In genomic region chr12:85298127-85298834, GRCm38 (mm10) we compare ENCODE assay signal across 19 mouse cellular contexts. TPM values are rescaled to one million over a fixed set of nuclear protein-coding genes. Genes with fewer than 3 reads are reported as not detected.
DNase-seq lines count a peak whose midpoint lies in the region; ATAC-seq and TF ChIP-seq lines count a peak whose summit lies in the region.
"Had no signal": no experiment of that assay in that cellular context is flagged by ENCODE, and none has a peak within 500 bp of the region (broad histone marks: within the 10 kb centered on the region; RNA-seq: fewer than 3 reads in every experiment).

No protein-coding gene starts in this region.

- no peak for TF ChIP-seq POLR2A in kidney, adult 2 months (IDR thresholded peaks at IDR 0.05; ENCODE audit: low read depth, low read length)

- peaks cover 19% of the 10 kb centered on the region for H3K4me1 ChIP-seq in kidney, adult 2 months (ENCODE audit: control insufficient read depth, insufficient read depth, low read length)
- peaks cover 17% of the 10 kb centered on the region for H3K4me1 ChIP-seq in kidney, embryonic 14.5 days (ENCODE audit: control insufficient read depth, insufficient read depth, low read length)
- peaks cover 33% of the 10 kb centered on the region for H3K4me1 ChIP-seq in limb, embryonic 15.5 days
- H3K4me1 ChIP-seq: forebrain, embryonic 12.5 days; midbrain, embryonic 12.5 days had no signal

- no peak for TF ChIP-seq CTCF in kidney, adult 2 months (conservative IDR thresholded peaks at IDR 0.05; ENCODE audit: insufficient read depth, insufficient read length, low read depth, low read length)

- H3K9ac ChIP-seq in kidney, embryonic 14.5 days (ENCODE audit: low read depth, low read length) = no peak overlapping the region
- H3K9ac ChIP-seq in limb, embryonic 15.5 days = no peak overlapping the region
- H3K9ac ChIP-seq: forebrain, embryonic 12.5 days; liver, embryonic 14.5 days; midbrain, embryonic 12.5 days; neural tube, embryonic 13.5 days; stomach, embryonic 15.5 days had no signal

- no peaks in the 10 kb centered on the region for H3K27me3 ChIP-seq in kidney, adult 2 months (replicated peaks; ENCODE audit: control insufficient read depth, insufficient read depth, low read length)
- no peaks in the 10 kb centered on the region for H3K27me3 ChIP-seq in kidney, embryonic 14.5 days (ENCODE audit: control insufficient read depth, insufficient read depth, low read length)
- no peaks in the 10 kb centered on the region for H3K27me3 ChIP-seq in limb, embryonic 15.5 days
- H3K27me3 ChIP-seq: CH12.LX; forebrain, embryonic 12.5 days; midbrain, embryonic 12.5 days; neural tube, embryonic 13.5 days; Patski; stomach, embryonic 15.5 days had no signal

- peak overlapping the region; percentile 27; the same call in 1 of the 2 replicates for H3K27ac ChIP-seq in kidney, adult 2 months (ENCODE audit: insufficient read depth, low read depth, low read length)
- peak overlapping the region; percentile 48; the same call in 1 of the 2 replicates for H3K27ac ChIP-seq in kidney, embryonic 14.5 days (ENCODE audit: low read depth, low read length)
- H3K27ac ChIP-seq in limb, embryonic 15.5 days = peak overlapping the region; percentile 44
- H3K27ac ChIP-seq: forebrain, embryonic 12.5 days; liver, embryonic 14.5 days; midbrain, embryonic 12.5 days; neural tube, embryonic 13.5 days had no signal

- no peaks in the 10 kb centered on the region; the same call in 1 of the 2 replicates for H3K36me3 ChIP-seq in kidney, adult 2 months (ENCODE audit: control insufficient read depth, insufficient read depth, low read length)
- H3K36me3 ChIP-seq in kidney, embryonic 14.5 days (ENCODE audit: control insufficient read depth, insufficient read depth, low read length) = peaks cover 30% of the 10 kb centered on the region
- H3K36me3 ChIP-seq in limb, embryonic 15.5 days = peaks cover 30% of the 10 kb centered on the region

- H3K4me3 ChIP-seq in kidney, adult 2 months (ENCODE audit: insufficient read depth, low read depth, low read length) = no peak overlapping the region
- H3K4me3 ChIP-seq in kidney, embryonic 14.5 days (ENCODE audit: low read length) = no peak overlapping the region
- H3K4me3 ChIP-seq in limb, embryonic 15.5 days = no peak overlapping the region
- H3K4me3 ChIP-seq: forebrain, embryonic 12.5 days; midbrain, embryonic 12.5 days; neural tube, embryonic 13.5 days; stomach, embryonic 15.5 days had no signal

- WGBS in kidney, adult 2 months = 31% methylated on average over 11 of the region's 11 CpGs
- 16% methylated on average over 11 of the region's 11 CpGs for WGBS in kidney, embryonic 14.5 days
- 18% methylated on average over 11 of the region's 11 CpGs for WGBS in limb, embryonic 15.5 days

- no peak overlapping the region for H3K4me2 ChIP-seq in kidney, embryonic 14.5 days (replicated peaks; ENCODE audit: low read depth, low read length)
- H3K4me2 ChIP-seq in limb, embryonic 15.5 days = no peak overlapping the region
- H3K4me2 ChIP-seq: forebrain, embryonic 12.5 days; midbrain, embryonic 12.5 days; neural tube, embryonic 13.5 days; stomach, embryonic 15.5 days had no signal

- peak; percentile 36 for DNase-seq in kidney, adult 2 months
- no peak for DNase-seq in kidney, adult 11 months
- peak; percentile 53 for DNase-seq in forelimb bud, embryonic 11.5 days (ENCODE audit: low read depth, low spot score)
- DNase-seq in layer of hippocampus, postnatal 14 days (ENCODE audit: low spot score in 2 of 2) = no peak
- no peak for DNase-seq in right cerebral cortex, adult 18-20 months
- DNase-seq in adrenal gland, postnatal 10 days = no peak
- DNase-seq: adrenal gland, postnatal 25 days; gastrocnemius, postnatal 10 days; heart, postnatal 14 days; right cerebral cortex, postnatal 25 days had no signal

- peaks cover 14% of the 10 kb centered on the region for H3K9me3 ChIP-seq in kidney, embryonic 14.5 days (ENCODE audit: control insufficient read depth, low read length)
- no peaks in the 10 kb centered on the region for H3K9me3 ChIP-seq in limb, embryonic 15.5 days
- H3K9me3 ChIP-seq: stomach, embryonic 15.5 days had no signal

- ATAC-seq in kidney, embryonic 14.5 days (ENCODE audit: low FRiP score, low TSS enrichment) = peak; percentile 87
- no peak for ATAC-seq in limb, embryonic 15.5 days (ENCODE audit: insufficient number of reproducible peaks, low FRiP score, low TSS enrichment, low read depth)
- ATAC-seq: Patski had no signal

RNA-seq across cellular contexts. Expression of gene Zc2hc1c, which starts 9.9 kb away (rescaled TPM):
- polyA plus RNA-seq in kidney, adult 2 months (2012; rRNA removed) = 2.8 and 3.2 TPM in 2 replicates
- 2.0 and 3.2 TPM in 2 replicates for polyA plus RNA-seq in kidney, embryonic 14.5 days (2014; fragmentation: Nextera tagmentation; extraction: Ambion mirVana)
- polyA plus RNA-seq in limb, embryonic 15.5 days (2015; fragmentation: Nextera tagmentation; extraction: Ambion mirVana) = 1.9 and 2.2 TPM in 2 replicates
- 1 to 10 TPM in 1 of 2 experiments, under 1 TPM in 1; 0.88 to 1.2 TPM for total RNA-seq in layer of hippocampus, postnatal 14 days (2021)
- 1 to 10 TPM in 1 of 2 experiments, under 1 TPM in 1; 0.78 to 1.2 TPM for total RNA-seq in adrenal gland, postnatal 10 days (2021)

RNA-seq across cellular contexts. Expression of gene Acyp1, which starts 10.0 kb away (rescaled TPM):
- polyA plus RNA-seq in kidney, adult 2 months (2012; rRNA removed) = 9.6 and 19.1 TPM in 2 replicates
- polyA plus RNA-seq in kidney, embryonic 14.5 days (2014; fragmentation: Nextera tagmentation; extraction: Ambion mirVana) = 57.7 and 89.4 TPM in 2 replicates
- 41.8 and 42.0 TPM in 2 replicates for polyA plus RNA-seq in limb, embryonic 15.5 days (2015; fragmentation: Nextera tagmentation; extraction: Ambion mirVana)
- 10 to 100 TPM; 32.8 to 36.8 TPM for total RNA-seq in layer of hippocampus, postnatal 14 days (2021)
- 10 to 100 TPM; 28.2 to 31.0 TPM for total RNA-seq in adrenal gland, postnatal 10 days (2021)

RNA-seq across cellular contexts. Expression of gene Mlh3, which starts 27.9 kb away (rescaled TPM):
- polyA plus RNA-seq in kidney, adult 2 months (2012; rRNA removed) = 8.1 and 9.6 TPM in 2 replicates
- 6.2 and 10.8 TPM in 2 replicates for polyA plus RNA-seq in kidney, embryonic 14.5 days (2014; fragmentation: Nextera tagmentation; extraction: Ambion mirVana)
- polyA plus RNA-seq in limb, embryonic 15.5 days (2015; fragmentation: Nextera tagmentation; extraction: Ambion mirVana) = 8.1 and 9.4 TPM in 2 replicates
- total RNA-seq in layer of hippocampus, postnatal 14 days (2021) = 10 to 100 TPM; 15.4 to 15.8 TPM
- 10 to 100 TPM in 1 of 2 experiments, 1 to 10 TPM in 1; 8.6 to 11.5 TPM for total RNA-seq in adrenal gland, postnatal 10 days (2021)

RNA-seq across cellular contexts. Expression of gene Nek9, which starts 40.9 kb away (rescaled TPM):
- polyA plus RNA-seq in kidney, adult 2 months (2012; rRNA removed) = 24.9 and 27.8 TPM in 2 replicates
- 13.1 and 19.1 TPM in 2 replicates for polyA plus RNA-seq in kidney, embryonic 14.5 days (2014; fragmentation: Nextera tagmentation; extraction: Ambion mirVana)
- polyA plus RNA-seq in limb, embryonic 15.5 days (2015; fragmentation: Nextera tagmentation; extraction: Ambion mirVana) = 17.4 and 23.1 TPM in 2 replicates
- 10 to 100 TPM; 29.4 to 29.6 TPM for total RNA-seq in layer of hippocampus, postnatal 14 days (2021)
- 10 to 100 TPM; 57.5 to 65.8 TPM for total RNA-seq in adrenal gland, postnatal 10 days (2021)

Comparison
In these comparisons a context has a peak if more than half of its experiments do, and no peak if none do; other contexts are left out.
1. DNase-seq: peak in kidney, adult 2 months (single experiment) and forelimb bud, embryonic 11.5 days (single experiment); none in kidney, adult 11 months (single experiment), layer of hippocampus, postnatal 14 days (0 of 2), right cerebral cortex, adult 18-20 months (single experiment) and adrenal gland, postnatal 10 days (single experiment).
2. Peak in every context shown above with its lines, with median percentiles within 50 percentile points of each other: H3K27ac ChIP-seq.